Mouse (Mus musculus): ENCODE measurements around the gene Cdc37l1.

The Cdc37l1 gene

GRCm38 (mm10) chr19:29046961-29047333 is 56.8 kb downstream of the Cdc37l1 start:
- no peak for DNase-seq (ENCODE audit: low spot score)

- DNase-seq (ENCODE audit: low spot score), result peak; percentile 79
Measured at GRCm38 (mm10) chr19:29047334-29048170, 57.4 kb downstream of the Cdc37l1 start, which contains the start of gene Ak3. Gene Ak3 (minus strand): TSS chr19:29047961.

DNA sequence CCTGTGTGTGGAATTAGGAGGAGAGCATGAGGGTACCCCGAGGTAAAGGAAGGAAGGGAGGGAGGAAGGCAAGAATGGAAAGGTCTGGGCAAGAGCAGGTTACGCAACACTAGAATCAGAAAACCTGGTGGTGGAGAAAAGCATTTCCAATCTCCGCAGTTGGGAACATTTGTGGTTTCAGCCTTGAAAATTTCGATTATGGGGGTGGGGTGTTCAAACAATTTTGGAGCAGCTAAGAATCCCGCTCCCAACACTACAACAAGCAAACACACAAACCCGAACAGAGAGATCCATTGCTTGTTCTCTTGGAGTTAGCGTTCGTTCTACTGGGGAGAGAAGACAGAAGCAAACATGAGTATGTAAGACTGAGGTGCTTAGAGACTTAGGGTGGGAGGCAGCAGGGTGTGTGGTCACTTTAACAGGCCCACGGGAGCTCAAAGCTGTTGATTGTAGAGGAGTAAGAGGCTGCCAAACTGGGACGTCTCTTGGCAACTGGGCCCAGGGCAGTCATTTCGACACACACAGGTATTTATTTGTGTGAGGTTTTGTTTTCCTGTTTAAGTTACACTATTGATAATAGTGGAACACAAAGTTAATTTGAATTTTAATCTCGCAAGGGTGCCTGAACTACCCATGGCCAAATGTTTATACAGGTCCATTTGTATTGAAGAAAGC is 59.4 kb downstream of the Cdc37l1 start:
- DNase-seq (ENCODE audit: low spot score), result no peak

DNA sequence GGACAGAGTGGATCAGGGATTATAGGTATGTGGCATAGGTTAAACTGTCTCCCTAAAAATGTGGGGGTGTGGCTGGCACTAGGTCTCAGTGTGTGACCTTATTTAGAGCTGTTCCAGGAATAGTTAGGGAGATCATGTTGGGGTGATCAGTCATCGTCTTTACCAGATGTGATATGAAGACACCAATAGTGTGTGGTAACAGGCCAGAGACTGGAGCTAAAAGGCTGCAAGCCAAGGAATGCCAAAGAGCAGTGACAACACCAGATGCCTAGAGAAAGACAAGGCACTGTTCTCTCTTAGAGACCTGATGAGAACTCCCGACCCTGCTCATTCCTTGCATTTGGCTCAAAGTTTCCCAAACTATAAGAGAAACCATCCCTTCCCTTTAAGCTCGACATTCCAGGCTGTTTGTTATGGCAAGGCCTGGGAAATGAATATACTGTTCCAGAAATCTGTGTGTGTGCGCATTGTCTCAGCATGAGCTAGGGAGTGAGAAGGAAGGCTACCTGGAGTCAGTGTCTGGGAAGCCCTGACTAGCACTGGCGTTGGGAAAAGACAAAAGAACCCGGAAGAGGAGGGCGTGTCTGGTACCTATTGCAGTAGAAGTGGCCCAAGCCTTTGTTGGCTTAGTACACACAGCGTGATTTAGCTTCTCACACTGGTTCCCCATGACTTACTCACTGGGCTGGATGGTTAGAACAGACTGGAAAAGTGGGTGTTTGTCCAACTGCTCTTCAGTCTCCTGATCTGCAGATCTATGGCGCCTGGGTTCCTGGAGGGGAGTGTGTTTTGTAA is 60.2 kb downstream of the Cdc37l1 start:
- DNase-seq (ENCODE audit: low spot score), result no peak

DNA sequence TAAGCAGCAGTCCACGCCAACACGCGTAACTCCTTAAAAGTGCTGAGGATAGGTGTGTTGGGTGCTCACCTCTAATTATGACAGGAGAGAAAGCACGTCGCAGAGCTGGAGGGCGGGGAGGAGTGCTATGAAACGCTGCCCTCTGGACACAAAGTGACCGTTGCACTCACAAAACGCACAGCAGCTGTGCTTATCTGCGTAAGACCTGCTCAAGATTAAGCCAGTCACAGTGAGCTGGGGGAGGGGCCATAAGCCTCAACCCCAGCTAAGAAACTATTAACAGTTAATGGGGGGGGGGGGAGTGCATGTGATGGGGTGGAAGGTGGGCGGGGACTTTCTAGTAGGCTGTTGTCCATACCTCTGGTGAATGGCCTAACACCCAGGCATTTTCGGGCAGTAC is 62.6 kb downstream of the Cdc37l1 start:
- DNase-seq (ENCODE audit: low spot score), result no peak

- DNase-seq (ENCODE audit: low spot score), result no peak
Measured at GRCm38 (mm10) chr19:29054594-29054993, 64.4 kb downstream of the Cdc37l1 start.

GRCm38 (mm10) chr19:29055469-29055868 is 65.3 kb downstream of the Cdc37l1 start:
- no peak for DNase-seq (ENCODE audit: low spot score)

DNA sequence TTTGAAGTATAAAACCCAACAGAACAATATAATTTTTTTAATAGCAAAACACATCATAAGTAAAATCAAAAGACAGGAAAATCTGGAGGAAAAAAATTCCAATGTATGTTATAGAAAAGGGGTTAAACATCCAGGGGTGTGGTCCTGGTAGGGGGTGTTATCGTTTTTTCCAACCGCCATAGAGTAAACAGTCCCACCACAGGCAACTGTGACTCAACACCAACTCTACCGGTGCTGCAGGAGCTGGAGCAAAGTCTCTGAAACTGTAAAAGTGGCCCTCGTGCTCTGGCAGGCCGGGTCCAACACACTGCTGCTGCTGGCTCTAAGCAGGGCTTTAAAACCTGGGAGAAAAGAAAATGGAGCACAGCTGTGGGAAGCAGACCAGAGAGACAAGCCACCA is 68.6 kb downstream of the Cdc37l1 start:
- no peak for DNase-seq (ENCODE audit: low spot score)

DNA sequence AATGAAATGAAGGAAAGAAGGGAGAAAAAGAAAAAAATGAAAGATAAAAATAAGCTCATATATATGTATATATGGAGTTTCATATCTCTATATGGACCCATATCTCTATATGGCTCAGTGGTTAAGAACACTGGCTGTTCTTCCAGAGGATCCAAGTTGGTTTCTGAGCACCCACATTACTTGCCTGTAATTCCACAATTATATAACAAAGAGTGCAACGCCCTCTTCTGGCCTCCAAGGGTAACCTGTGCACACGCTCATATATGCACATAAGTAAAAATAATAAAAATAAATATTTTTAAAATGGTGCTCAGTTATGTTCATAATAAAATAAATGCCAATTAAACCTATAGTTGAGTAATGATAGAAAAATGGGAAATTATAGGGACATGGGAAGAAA is 69.5 kb downstream of the Cdc37l1 start:
- no peak for DNase-seq (ENCODE audit: low spot score)

GRCm38 (mm10) chr19:29060299-29060698 is 70.1 kb downstream of the Cdc37l1 start:
- no peak for DNase-seq (ENCODE audit: low spot score)

- no peak for DNase-seq (ENCODE audit: low spot score)
Measured at GRCm38 (mm10) chr19:29063009-29063408, 72.9 kb downstream of the Cdc37l1 start.

DNA sequence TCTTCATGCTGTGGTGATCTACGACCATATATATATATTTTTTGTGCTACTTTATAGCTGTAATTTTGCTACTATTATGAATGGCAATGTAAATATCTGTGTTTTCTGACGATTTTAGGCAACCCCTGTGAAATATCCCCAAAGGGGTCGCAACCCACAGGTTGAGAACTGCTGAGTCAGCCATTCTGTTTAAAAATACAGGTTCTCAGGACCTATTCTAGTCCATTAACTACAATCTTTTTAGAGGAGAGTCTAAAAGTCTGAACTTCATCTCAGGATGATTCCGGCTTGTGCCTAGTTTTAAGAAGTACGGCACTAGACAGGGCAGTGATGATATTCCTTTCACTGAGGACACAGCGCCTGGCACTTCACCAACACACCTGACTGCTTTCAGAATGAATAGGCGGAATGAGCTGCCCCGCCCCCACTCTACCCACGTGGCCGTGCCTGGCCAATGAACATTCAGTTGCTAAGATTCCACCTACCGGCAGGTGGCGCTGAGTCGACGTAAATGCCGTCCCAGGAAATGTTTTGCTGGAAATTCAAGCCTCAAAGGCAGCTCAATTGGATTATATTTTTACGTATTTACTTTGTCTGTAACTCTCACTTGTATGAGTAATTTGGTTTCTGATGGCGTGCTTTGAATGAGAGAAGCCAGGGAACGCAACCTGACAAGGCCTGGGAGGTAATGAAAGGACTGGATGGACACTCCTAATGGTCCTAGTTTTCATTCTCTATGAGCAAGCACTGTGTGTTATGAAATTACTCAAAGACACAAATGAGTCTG is 73.6 kb downstream of the Cdc37l1 start:
- peak; percentile 98 for DNase-seq (ENCODE audit: low spot score)

- no peak for DNase-seq (ENCODE audit: low spot score)
Measured at GRCm38 (mm10) chr19:29064451-29065102, 74.4 kb downstream of the Cdc37l1 start.

DNA sequence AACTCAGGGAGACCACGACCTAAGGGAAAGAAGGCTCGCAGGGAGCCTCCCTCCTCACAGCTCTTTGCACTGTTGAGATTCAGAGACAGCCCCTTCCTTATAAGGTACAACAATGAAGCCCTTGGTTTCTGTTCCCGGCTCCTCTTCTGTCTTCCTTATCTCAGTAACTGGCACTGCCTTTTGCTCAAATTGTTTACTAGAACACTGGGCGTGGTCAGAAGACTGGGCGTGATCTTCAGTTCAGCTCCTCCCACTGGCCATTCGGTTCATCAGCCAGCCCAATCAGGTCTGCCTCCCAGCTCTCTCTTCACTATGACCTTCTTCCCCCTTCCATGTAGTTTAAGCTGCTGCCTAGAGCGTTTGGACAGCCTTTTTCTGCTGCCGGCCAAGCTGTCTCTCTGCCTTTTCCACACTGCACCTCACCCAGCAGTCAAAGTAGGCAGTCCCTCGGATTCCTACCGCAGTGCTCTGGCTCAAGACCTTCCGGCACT is 76.9 kb downstream of the Cdc37l1 start:
- peak; percentile 71 for DNase-seq (ENCODE audit: low spot score)

GRCm38 (mm10) chr19:29069195-29069594 is 79.0 kb downstream of the Cdc37l1 start:
- no peak for DNase-seq (ENCODE audit: low spot score)

DNA sequence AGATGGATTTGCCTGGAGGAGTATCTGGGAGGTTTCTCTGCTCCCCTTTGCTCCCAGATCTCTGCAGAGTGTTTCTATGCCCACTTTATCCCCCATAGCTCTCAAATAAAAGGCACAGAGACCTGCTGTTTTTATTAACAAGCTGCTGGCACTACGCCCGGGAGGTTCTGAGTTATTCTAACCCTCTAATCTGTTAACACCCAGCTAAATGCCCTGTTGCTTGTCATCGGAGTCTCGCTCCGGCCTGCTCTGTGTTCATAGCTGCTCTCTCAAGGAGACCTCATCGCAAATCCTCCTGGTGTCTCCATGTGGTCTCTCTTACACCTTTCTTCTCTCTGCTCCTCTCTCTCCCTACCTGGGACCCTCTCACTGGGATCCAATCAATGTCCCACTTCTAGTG is 84.7 kb downstream of the Cdc37l1 start:
- DNase-seq (ENCODE audit: low spot score), result no peak

Measured in retina, embryonic 14.5 days (tissue).